Mouse (Mus musculus) mouse embryonic stem cell (cell line): ENCODE results near the gene Rspry1.

ENCODE experiments used
- in situ Hi-C, 2 experiments: fragments of 300-500 bp; cut with MboI; formaldehyde crosslinking; loops; 1 replicate in 1 of 2; 3 replicates in 1 of 2; pipeline ENCODE4 v1.14.3; 2019 to 2020; ENCODE audit warnings: low sequenced_read_pairs in 2 of 2, low pct_unique_long_range_greater_than_20kb in 1 of 2, mixed read lengths in 1 of 2; ENCODE audit not compliant: unreplicated experiment in 1 of 2

Gene Rspry1

GRCm38 (mm10) chr8:94601607-94602385 lies at the start of gene Rspry1, which contains the start of gene Fam192a:
Gene Rspry1 (plus strand): TSS chr8:94601937.
Gene Fam192a (minus strand): TSS chr8:94601997.
- in situ Hi-C loops = no loop called here

GRCm38 (mm10) chr8:94552696-94553095 lies 49.0 kb upstream of the Rspry1 start:
- in situ Hi-C loops = no loop called here

DNA sequence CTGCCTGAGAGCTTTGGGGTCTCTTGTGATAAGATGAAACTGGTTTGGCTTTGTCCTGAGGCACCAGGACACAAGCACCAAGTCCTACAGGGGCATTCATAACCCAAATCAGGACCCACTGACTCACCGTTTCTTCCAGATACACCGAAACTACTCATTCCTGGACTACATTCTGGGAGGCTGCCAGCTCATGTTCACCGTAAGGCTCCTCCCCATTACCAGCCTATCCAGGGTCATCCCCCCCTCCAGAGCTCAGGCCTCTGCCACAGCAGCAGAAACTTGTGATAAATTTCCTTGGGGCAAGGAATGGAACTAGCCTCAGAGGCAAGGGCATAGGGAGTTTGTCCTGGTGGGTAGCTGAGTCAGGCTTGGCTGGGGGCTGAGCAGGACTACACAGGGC lies 44.5 kb upstream of the Rspry1 start:
- in situ Hi-C loops = no loop called here

DNA sequence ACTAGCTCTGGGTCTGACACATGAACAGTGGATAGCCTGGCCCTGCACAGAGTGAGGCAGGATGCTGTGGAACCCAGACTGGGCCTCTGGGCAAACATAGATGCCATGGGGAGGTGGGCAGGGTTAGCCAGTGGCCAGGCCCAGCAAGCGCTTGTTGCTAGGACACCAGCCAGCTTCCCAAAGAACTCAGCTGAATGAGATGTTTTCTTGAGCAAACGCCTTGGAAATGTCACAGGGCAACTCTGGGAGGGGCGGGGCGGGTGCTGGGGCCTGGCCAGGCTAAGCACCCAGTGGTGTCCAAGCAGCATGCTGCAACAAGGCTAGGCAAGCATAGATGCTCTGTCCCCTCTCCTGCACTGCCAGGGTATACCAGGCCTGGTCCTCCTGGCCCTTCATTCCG lies 40.5 kb upstream of the Rspry1 start:
- in situ Hi-C loops = no loop called here

DNA sequence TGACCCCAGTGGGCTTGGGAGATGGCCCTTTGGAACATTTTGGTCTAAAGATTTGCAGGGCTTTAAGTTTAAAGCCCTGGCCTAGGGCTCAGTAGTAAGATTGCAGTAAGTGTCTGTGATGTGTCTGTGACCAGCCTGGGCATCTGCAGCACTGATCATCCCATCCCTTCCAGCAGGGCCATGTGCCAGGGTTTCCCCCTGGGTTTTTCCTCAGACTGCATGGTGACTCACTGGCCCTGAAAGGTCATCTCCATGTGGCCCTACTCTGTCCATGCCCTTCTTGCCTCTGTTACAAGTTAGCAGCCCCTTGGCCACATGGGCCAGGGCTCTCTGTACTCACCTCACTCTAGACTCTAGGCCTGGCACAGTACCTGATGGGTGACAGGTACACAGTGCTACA lies 37.3 kb upstream of the Rspry1 start:
- in situ Hi-C loops = no loop called here

GRCm38 (mm10) chr8:94566033-94566432 lies 35.7 kb upstream of the Rspry1 start:
- in situ Hi-C loops = no loop called here

GRCm38 (mm10) chr8:94566446-94567158 lies 35.1 kb upstream of the Rspry1 start:
- in situ Hi-C loops = no loop called here

DNA sequence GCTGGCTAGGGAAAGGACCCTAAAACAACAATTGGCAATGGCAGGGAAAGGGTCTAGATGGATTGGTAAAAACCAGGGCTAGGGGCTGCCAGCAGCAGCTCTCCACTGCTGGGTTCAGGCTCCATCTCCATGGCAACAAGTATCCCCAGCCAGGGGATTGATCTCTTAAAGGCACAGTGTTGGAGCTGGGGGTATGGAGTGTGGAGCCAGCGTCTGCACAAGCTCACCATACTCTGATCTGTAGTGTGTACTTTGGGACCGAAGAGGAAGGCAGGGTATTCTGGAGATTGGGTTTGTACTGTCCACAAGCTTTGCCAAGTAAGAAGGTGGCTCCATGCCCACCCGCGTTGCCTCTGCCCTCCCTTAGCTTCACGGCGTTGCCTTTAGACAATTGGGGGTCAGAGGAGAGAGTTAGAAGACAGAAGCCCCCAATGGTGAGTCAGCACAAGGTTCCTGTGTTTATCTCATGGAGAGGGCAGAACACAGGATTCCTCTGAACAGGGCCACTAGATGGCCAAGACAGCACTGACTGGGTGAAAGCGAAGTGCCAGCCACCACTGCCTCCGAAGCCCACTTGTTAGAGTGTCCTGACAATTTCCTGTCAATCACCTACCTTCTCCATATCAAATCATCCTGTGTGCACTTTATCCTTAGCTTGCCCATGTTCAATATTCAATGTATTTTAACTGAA lies 34.4 kb upstream of the Rspry1 start:
- in situ Hi-C loops = no loop called here

- in situ Hi-C loops = no loop called here
These were observed 33.6 kb upstream of the Rspry1 start for GRCm38 (mm10) chr8:94568098-94568497.

GRCm38 (mm10) chr8:94569419-94569818 lies 32.3 kb upstream of the Rspry1 start:
- in situ Hi-C loops = no loop called here

DNA sequence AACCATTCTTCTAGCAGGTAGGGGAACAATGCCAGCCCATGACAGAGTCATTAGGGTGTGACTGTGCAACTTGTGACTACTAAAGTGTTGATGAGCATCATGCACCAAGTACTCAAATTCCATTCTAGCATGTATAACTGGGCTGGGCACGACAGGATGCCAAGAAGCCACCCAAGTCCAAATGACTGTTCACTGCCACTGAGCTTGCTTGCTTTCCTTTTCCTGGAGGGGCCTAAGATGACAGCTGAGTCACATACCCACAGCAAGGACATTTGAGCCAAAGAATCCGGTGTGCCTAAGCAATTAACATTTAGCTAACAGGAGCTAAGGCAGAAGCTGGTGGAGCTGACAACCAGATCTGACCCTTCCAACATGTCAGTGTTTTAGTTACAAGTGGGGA lies 29.8 kb upstream of the Rspry1 start:
- in situ Hi-C loops = no loop called here

DNA sequence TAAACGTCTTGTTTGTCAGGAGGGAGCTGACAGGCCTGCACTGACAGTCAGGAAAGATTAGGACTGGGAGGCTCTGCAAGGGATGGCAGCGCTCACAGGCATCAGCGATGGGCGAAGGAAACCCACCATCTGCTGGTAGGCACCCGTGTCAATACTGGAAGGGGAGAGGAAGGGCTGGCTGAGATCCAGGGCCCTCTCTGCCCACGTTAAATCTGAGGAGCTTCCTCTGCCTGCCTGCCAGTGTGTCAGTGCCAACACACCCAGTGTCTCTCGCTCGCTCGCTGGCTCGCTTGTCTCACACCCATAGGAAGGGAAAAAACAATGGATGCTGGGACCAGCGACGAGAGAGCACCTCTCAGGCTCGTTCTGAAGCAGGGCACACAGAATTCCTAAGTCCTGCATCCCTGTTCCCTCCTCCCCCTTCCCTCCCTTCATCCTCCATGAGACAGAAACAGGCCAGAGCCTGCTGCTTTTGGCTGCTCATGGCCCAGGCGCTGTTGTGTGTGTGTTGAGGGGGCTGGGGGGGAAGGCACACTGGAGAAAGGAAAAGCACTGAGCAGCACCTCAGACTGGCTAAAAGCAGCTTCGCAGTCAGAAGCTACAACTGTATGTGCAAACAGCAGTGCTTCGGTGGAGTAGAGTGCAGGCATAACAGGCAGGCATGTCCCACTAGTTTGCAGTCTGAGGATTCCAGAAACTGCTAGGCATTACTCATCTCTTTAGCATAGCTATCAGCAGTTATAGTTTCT lies 27.4 kb upstream of the Rspry1 start:
- in situ Hi-C loops = no loop called here

GRCm38 (mm10) chr8:94575148-94575547 lies 26.6 kb upstream of the Rspry1 start:
- in situ Hi-C loops = no loop called here

GRCm38 (mm10) chr8:94581820-94582483 lies 19.8 kb upstream of the Rspry1 start:
- in situ Hi-C loops = no loop called here

- in situ Hi-C loops = no loop called here
These were observed 19.2 kb upstream of the Rspry1 start for GRCm38 (mm10) chr8:94582569-94582968.

DNA sequence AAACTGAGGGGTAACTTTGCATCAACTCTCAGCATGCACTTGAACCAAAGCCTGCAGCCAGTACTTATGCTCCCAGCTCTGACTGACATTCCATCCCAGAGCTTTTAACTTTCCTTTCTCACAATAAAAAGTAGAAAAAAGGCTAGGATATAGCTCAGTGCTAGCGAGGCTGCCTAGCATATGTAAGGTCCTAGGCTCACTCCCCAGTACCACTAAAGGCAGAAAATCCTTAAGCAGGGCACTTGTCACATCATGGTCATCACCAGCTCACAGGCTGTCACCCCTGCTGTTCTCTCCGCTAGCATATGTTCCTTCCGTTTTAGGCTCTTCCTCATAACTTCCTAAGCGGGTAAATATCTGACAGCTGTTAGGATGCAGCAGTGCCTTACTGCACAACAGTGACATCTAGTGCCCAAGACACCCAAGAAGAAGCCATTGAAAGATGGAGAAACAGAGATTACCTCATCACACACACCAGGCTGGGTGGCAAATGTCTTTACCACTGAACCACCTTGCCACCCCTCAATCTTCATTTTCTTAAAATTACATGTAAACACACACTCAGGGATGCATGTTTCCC lies 17.4 kb upstream of the Rspry1 start:
- in situ Hi-C loops = no loop called here

DNA sequence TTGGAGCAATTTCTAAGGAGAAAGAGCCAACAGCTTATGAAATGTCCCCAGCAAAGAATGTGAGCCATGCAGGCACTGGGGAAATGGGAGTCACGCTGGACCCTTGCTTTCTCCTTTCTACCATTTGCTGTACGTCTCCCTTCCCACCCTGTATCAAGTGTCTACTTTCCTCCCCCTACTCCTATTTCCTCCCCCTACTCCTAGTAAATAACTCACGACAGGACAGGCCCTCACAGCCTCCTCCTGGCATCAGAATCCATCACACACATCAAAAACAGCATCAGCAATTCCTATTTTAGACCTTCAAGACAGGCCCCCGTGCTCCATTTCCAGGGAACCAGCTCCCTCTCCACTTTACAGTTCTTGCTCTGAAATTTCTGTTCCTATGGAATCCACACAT lies 10.0 kb upstream of the Rspry1 start:
- in situ Hi-C loops = no loop called here

- in situ Hi-C loops = no loop called here
These were observed 7.5 kb upstream of the Rspry1 start for GRCm38 (mm10) chr8:94594211-94594610.
